Mouse (Mus musculus) lung, embryonic 14.5 days (tissue): ENCODE measurements around the gene Txnip. TPM values are rescaled to one million over a fixed set of nuclear protein-coding genes. Genes with fewer than 3 reads are reported as not detected.
A peak's percentile ranks its signal among the peaks of the same experiment; 100 is the strongest.

Source experiments
- ATAC-seq: fragments of 200-750 bp; cut with Nextera tagmentation; 2 replicates; pipeline ENCODE4 v1.8.0; 2017; ENCODE audit warnings: mild to moderate bottlenecking, moderate TSS enrichment, moderate library complexity; ENCODE audit not compliant: insufficient read depth
- DNase-seq: peaks from one replicate; pipeline ENCODE4 v3.0.0-alpha.2; 2015
- H3K27ac ChIP-seq: fragments of 300-500 bp; sonication (generic); 2 replicates; pipeline ENCODE4 v1.5.1; 2014; ENCODE audit warnings: low read depth, mild to moderate bottlenecking, moderate library complexity
- H3K27me3 ChIP-seq: fragments of 300-500 bp; sonication (generic); 2 replicates; pipeline ENCODE4 v1.6.1; 2014; ENCODE audit warnings: low read length, control low read depth; ENCODE audit not compliant: insufficient read depth
- H3K36me3 ChIP-seq: fragments of 300-500 bp; sonication (generic); 2 replicates; pipeline ENCODE4 v1.6.1; 2014; ENCODE audit warnings: control low read depth; ENCODE audit not compliant: insufficient read depth
- H3K4me1 ChIP-seq: fragments of 300-500 bp; sonication (generic); 2 replicates; pipeline ENCODE4 v1.6.1; 2014; ENCODE audit warnings: antibody characterized with exemption, control low read depth; ENCODE audit not compliant: insufficient read depth
- H3K4me2 ChIP-seq: fragments of 300-500 bp; sonication (generic); 2 replicates; pipeline ENCODE4 v1.6.1; 2014; ENCODE audit warnings: mild to moderate bottlenecking
- H3K4me3 ChIP-seq: fragments of 300-500 bp; sonication (generic); 2 replicates; pipeline ENCODE4 v1.5.1; 2014; ENCODE audit warnings: low read depth, low read length
- H3K9ac ChIP-seq: fragments of 300-500 bp; sonication (generic); 2 replicates; pipeline ENCODE4 v1.6.1; 2014
- H3K9me3 ChIP-seq: fragments of 300-500 bp; sonication (generic); 2 replicates; pipeline ENCODE4 v1.6.1; 2016; ENCODE audit warnings: low read depth, low read length, control low read depth
- CTCF ChIP-seq: IDR thresholded peaks from 2 replicates; pipeline ENCODE4 v1.5.1; 2016; ENCODE audit warnings: antibody characterized with exemption, low read depth
- WGBS: fragments of 180-500 bp; shearing (Covaris S2); extraction: QIAGEN DNeasy Blood & Tissue Kit; methylation state at CpG from one replicate; pipeline ENCODE4 v1.1.7; 2014; 5-methylcytosine and 5-hydroxymethylcytosine counted together
- polyA plus RNA-seq: library from polyadenylated mRNA; unstranded; fragments of >200 nt; fragmentation: Nextera tagmentation; extraction: Ambion mirVana; gene quantifications from 2 replicates; pipeline ENCODE4 v1.2.1, GENCODE M21; 2014

Txnip gene
- polyA plus RNA-seq, 1 experiment from 2014 or later, result 77.2 TPM

GRCm38 (mm10) chr3:96594851-96595250 lies 37.1 kb downstream of the Txnip start:
- no peak for TF ChIP-seq CTCF
- DNase-seq, result no peak
- H3K9ac ChIP-seq, result no peak overlapping the region
- 71% methylated on average over 5 of the region's 5 CpGs for WGBS
- H3K4me1 ChIP-seq, result peaks cover 8% of the 10 kb centered on the region; the same call in 1 of the 2 replicates
- no peak overlapping the region for H3K4me2 ChIP-seq
- peaks cover 34% of the 10 kb centered on the region for H3K27me3 ChIP-seq
- no peaks in the 10 kb centered on the region for H3K9me3 ChIP-seq
- no peak overlapping the region for H3K4me3 ChIP-seq
- ATAC-seq, result no peak
- H3K36me3 ChIP-seq, result no peaks in the 10 kb centered on the region
- H3K27ac ChIP-seq, result no peak overlapping the region

- Histone ChIP-seq H3K36me3 (no peaks in the 10 kb centered on the region), H3K9me3 (no peaks in the 10 kb centered on the region), H3K4me2 (peak overlapping the region; percentile 97), H3K4me3 (peak overlapping the region; percentile 50), H3K27ac (no peak overlapping the region), H3K9ac (no peak overlapping the region), H3K27me3 (peaks cover 34% of the 10 kb centered on the region), H3K4me1 (peaks cover 8% of the 10 kb centered on the region; the same call in 1 of the 2 replicates)
- 23% methylated on average over 6 of the region's 6 CpGs for WGBS
- ATAC-seq (no peak), DNase-seq (no peak)
- TF ChIP-seq CTCF, result no peak
Observed at GRCm38 (mm10) chr3:96595661-96596060, 37.9 kb downstream of the Txnip start.

- Histone ChIP-seq H3K4me2 (peak within 1 kb of the TSS; percentile 97), H3K4me3 (peak within 1 kb of the TSS; percentile 50), H3K36me3 (no peaks in the 10 kb centered on the region), H3K9me3 (no peaks in the 10 kb centered on the region), H3K27ac (peak within 1 kb of the TSS; percentile 75; the same call in 1 of the 2 replicates), H3K27me3 (peaks cover 34% of the 10 kb centered on the region), H3K4me1 (peaks cover 8% of the 10 kb centered on the region; the same call in 1 of the 2 replicates), H3K9ac (peak within 1 kb of the TSS; percentile 65)
- 2% methylated on average over 23 of the region's 23 CpGs for WGBS
- DNase-seq (peak; percentile 71), ATAC-seq (no peak)
- no peak for TF ChIP-seq CTCF
Observed at GRCm38 (mm10) chr3:96596228-96596707, 38.5 kb downstream of the Txnip start, which contains the start of gene Ankrd34a. TSS of gene Ankrd34a (plus strand) at chr3:96596636.

GRCm38 (mm10) chr3:96596855-96597254 lies 39.1 kb downstream of the Txnip start:
- Histone ChIP-seq H3K27ac (no peak overlapping the region), H3K36me3 (no peaks in the 10 kb centered on the region), H3K27me3 (peaks cover 34% of the 10 kb centered on the region), H3K4me2 (peak overlapping the region; percentile 97), H3K9me3 (no peaks in the 10 kb centered on the region), H3K4me3 (peak overlapping the region; percentile 50), H3K9ac (peak overlapping the region; percentile 65), H3K4me1 (peaks cover 8% of the 10 kb centered on the region; the same call in 1 of the 2 replicates)
- DNase-seq, result no peak
- no peak for TF ChIP-seq CTCF
- ATAC-seq, result no peak
- under 1% methylated on average over 11 of the region's 12 CpGs for WGBS

GRCm38 (mm10) chr3:96597435-96597891 lies 39.7 kb downstream of the Txnip start:
- no peaks in the 10 kb centered on the region for H3K36me3 ChIP-seq
- peak overlapping the region; percentile 75; the same call in 1 of the 2 replicates for H3K27ac ChIP-seq
- under 1% methylated on average over 40 of the region's 40 CpGs for WGBS
- peak overlapping the region; percentile 65 for H3K9ac ChIP-seq
- peaks cover 8% of the 10 kb centered on the region; the same call in 1 of the 2 replicates for H3K4me1 ChIP-seq
- peak overlapping the region; percentile 50 for H3K4me3 ChIP-seq
- ATAC-seq (no peak), DNase-seq (peak; percentile 63)
- H3K27me3 ChIP-seq, result peaks cover 34% of the 10 kb centered on the region
- no peaks in the 10 kb centered on the region for H3K9me3 ChIP-seq
- TF ChIP-seq CTCF, result no peak
- peak overlapping the region; percentile 97 for H3K4me2 ChIP-seq

GRCm38 (mm10) chr3:96598156-96599068 lies 40.7 kb downstream of the Txnip start:
- Histone ChIP-seq H3K9me3 (no peaks in the 10 kb centered on the region), H3K9ac (peak overlapping the region; percentile 65), H3K36me3 (no peaks in the 10 kb centered on the region), H3K27ac (peak overlapping the region; percentile 75), H3K4me1 (peaks cover 8% of the 10 kb centered on the region; the same call in 1 of the 2 replicates), H3K4me3 (peak overlapping the region; percentile 50), H3K4me2 (peak overlapping the region; percentile 97), H3K27me3 (peaks cover 34% of the 10 kb centered on the region)
- no peak for TF ChIP-seq CTCF
- DNase-seq (peak; percentile 90), ATAC-seq (no peak)
- 1% methylated on average over 54 of the region's 54 CpGs for WGBS

GRCm38 (mm10) chr3:96599069-96599393 lies 41.3 kb downstream of the Txnip start:
- peaks cover 34% of the 10 kb centered on the region for H3K27me3 ChIP-seq
- DNase-seq (no peak), ATAC-seq (no peak)
- 54% methylated on average over 8 of the region's 8 CpGs for WGBS
- peaks cover 8% of the 10 kb centered on the region; the same call in 1 of the 2 replicates for H3K4me1 ChIP-seq
- 0 out of 2 replicates have a peak overlapping the region, but pooled peaks have one; percentile 75 for H3K27ac ChIP-seq
- no peaks in the 10 kb centered on the region for H3K36me3 ChIP-seq
- TF ChIP-seq CTCF, result no peak
- no peaks in the 10 kb centered on the region for H3K9me3 ChIP-seq
- H3K9ac ChIP-seq, result no peak overlapping the region; the same call in 1 of the 2 replicates
- H3K4me3 ChIP-seq, result peak overlapping the region; percentile 50
- peak overlapping the region; percentile 97 for H3K4me2 ChIP-seq
